Mouse (Mus musculus): Measurements from ENCODE around the gene Mast1. TPM values are rescaled to one million over a fixed set of nuclear protein-coding genes. Genes with fewer than 3 reads are reported as not detected.

Mast1 gene
- polyA plus RNA-seq, 1 experiment from 2014 or later = 0.09 TPM

DNA sequence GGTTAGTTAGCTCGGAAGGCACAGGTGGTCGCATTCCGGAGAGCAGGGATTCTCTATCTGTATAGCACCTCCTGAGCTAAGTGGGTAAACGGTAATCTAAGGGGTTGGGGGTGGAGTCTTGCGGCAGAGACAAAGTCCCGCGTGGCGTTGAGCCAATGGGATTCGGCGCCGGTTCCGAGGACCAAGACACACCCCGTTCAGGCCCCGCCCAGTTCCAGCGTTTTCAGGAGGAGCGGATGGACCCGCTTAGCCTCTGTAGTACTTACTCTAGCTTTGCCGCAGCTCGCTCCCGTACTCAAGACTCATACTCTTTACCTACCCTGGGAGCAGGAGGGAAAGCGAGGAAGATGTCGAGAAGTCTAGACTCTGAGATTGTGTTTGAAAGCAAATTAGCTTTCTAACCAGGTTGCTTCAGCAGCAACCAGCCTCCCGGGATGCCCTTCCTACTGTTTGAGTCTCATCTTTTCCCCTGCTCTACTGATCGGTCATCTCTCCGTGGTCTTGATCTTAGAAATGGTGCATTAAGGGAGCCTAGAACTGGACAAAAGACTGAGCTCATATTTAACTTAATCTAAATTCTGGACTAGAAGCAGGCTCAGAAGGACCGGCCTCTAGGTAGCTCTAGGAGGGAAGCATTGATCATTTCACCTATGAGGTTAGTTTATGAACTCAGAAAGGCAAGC is 7.5 kb upstream of the Mast1 start:
- no peaks in the 10 kb centered on the region for H3K36me3 ChIP-seq
- H3K9me3 ChIP-seq (replicated peaks) = no peaks in the 10 kb centered on the region
- peaks cover 94% of the 10 kb centered on the region for H3K27me3 ChIP-seq (ENCODE audit: low read depth, poor library complexity, severe bottlenecking)
- H3K4me1 ChIP-seq = peaks cover 18% of the 10 kb centered on the region
- peak overlapping the region; percentile 22 for H3K4me3 ChIP-seq
- H3K27ac ChIP-seq = no peak overlapping the region
- 2% methylated on average over 26 of the region's 26 CpGs for WGBS
- DNase-seq (ENCODE audit: low spot score) = peak; percentile 68

DNA sequence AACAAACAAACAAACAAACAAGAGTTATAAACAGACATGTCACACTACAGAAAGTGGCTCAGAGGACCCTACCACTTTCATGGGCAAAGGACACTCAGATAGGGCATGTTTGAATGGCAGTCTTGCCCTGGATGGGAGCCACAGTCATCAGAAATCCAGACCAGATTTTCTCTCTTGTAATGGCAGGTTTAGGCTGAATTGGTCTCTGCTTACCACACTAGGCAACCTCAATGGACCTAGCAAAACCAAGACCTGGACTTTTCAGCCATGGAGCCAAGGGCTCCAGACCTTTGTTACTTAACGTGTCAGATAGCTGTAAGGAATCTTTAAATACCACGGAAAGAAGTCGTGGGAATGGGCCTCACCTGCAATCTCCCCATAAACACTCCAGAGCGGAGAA is 6.5 kb upstream of the Mast1 start:
- DNase-seq (ENCODE audit: low spot score) = no peak
- H3K4me3 ChIP-seq = no peak overlapping the region
- H3K9me3 ChIP-seq (replicated peaks) = no peaks in the 10 kb centered on the region
- peaks cover 94% of the 10 kb centered on the region for H3K27me3 ChIP-seq (ENCODE audit: low read depth, poor library complexity, severe bottlenecking)
- H3K4me1 ChIP-seq = peaks cover 18% of the 10 kb centered on the region
- WGBS = 25% methylated on average over 4 of the region's 4 CpGs
- H3K27ac ChIP-seq = no peak overlapping the region
- no peaks in the 10 kb centered on the region for H3K36me3 ChIP-seq

DNA sequence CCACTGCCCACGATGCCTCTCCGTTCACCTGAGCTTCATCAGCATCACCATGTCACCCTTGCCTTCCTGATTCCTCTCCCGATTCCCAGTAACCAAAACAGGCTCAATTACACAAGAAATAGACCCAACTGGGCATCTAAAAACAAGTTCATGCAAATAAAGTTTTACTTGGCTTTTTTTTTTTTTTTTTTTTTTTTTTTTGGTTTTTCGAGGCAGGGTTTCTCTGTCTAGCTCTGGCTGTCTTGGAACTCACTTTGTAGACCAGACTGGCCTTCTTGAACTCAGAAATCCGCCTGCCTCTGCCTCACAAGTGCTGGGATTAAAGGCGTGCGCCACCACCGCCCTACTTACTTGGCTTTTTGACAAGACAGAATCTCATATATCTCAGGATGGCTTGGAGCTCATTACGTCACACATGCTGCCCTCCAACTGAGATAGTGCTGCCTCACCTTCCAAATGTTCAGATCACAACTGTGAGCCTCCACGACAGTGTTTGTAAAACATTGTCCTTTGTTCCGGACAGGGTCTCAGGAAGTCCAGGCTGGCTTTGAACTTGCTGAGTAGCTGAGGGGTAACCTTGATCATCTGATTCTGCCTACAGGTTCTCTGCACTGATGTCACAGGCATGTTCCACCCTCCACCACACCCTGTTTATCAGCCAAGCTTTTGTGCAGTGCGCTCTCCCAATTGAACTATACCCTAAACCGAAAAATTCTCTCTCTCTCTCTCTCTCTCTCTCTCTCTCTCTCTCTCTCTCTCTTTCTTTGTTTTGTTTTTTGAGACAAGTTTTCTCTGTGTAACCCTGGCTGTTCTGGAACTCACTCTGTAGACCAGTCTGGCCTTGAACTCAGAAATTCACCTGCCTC is 694 bp upstream of the Mast1 start:
- Histone ChIP-seq H3K27me3 (ENCODE audit: low read depth, poor library complexity, severe bottlenecking) (peaks cover 88% of the 10 kb centered on the region), H3K9me3 (replicated peaks) (no peaks in the 10 kb centered on the region), H3K4me3 (peak overlapping the region; percentile 55), H3K36me3 (no peaks in the 10 kb centered on the region), H3K27ac (no peak overlapping the region), H3K4me1 (peaks cover 30% of the 10 kb centered on the region)
- no peak for DNase-seq (ENCODE audit: low spot score)
- 67% methylated on average over 13 of the region's 13 CpGs for WGBS

DNA sequence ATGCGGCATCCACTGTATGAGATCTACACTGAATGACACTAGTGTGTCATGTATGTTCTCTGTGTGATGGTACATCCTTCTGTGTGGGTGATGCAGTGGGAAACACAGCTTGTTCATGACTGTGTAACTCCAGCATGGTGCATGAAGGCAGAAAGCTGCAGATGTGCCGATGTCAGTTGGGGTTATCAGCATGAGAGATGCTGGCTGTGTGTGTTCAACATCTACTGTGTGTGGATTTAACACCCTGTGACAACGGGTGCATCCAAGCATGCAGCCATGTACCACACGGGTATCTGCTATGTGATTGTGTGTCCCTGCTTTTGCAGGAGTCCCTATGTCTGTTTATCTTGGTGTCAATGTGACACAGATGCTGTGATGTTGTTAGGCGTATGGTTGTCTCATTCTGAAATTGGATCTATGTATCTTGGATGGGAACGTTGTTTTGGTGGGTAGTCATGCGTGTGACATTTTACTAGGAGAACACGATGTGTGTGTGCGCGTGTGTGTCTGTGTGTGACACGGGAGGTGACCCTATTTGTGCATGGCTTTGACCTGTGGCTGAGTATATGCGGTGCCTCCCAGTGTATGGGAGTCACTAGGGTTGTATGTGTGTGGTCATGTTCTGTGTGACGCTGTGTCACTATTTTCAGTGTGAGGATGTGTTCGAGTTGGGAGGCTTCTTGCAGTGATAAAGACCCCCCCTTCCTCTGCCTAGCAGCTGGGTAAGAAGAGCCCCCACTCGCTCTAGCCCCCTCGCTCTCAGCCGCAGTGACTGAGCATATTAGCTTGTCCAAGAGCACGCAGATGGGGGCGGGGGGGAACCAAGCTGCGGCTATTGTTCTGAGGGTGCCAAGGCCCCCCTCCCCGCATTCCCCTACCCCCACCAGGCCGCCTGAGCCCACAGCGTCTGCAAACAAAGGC is 858 bp downstream of the Mast1 start:
- Histone ChIP-seq H3K4me3 (peak overlapping the region; percentile 55), H3K27me3 (ENCODE audit: low read depth, poor library complexity, severe bottlenecking) (peaks cover 91% of the 10 kb centered on the region), H3K27ac (peak overlapping the region; percentile 26; the same call in 1 of the 2 replicates), H3K9me3 (replicated peaks) (no peaks in the 10 kb centered on the region), H3K4me1 (peaks cover 30% of the 10 kb centered on the region), H3K36me3 (no peaks in the 10 kb centered on the region)
- 26% methylated on average over 23 of the region's 23 CpGs for WGBS
- DNase-seq (ENCODE audit: low spot score) = no peak

DNA sequence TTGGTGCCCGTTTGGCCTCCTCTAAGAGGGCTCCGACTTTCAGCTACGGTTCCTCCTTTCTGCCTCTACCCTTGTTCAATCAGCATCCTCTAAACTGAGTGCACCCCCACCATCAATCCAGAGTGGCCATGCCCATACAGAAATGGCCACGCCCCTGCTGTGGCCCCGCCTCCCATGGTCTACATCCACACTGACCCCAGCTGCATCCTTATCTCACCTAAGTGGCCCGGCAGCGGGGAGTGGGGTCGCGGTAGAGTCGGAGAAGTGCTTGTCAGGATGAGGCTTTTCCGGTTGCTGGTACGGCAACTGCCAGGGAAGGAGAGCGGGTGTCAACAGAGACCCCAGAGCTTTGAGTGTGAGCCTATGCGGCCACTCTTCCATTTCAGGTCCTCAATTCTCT is 1.7 kb downstream of the Mast1 start:
- no peaks in the 10 kb centered on the region for H3K9me3 ChIP-seq (replicated peaks)
- peaks cover 30% of the 10 kb centered on the region for H3K4me1 ChIP-seq
- peaks cover 91% of the 10 kb centered on the region for H3K27me3 ChIP-seq (ENCODE audit: low read depth, poor library complexity, severe bottlenecking)
- peak overlapping the region; percentile 22; the same call in 1 of the 2 replicates for H3K4me3 ChIP-seq
- no peak for DNase-seq (ENCODE audit: low spot score)
- 5% methylated on average over 14 of the region's 14 CpGs for WGBS
- no peak overlapping the region for H3K27ac ChIP-seq
- H3K36me3 ChIP-seq = no peaks in the 10 kb centered on the region

DNA sequence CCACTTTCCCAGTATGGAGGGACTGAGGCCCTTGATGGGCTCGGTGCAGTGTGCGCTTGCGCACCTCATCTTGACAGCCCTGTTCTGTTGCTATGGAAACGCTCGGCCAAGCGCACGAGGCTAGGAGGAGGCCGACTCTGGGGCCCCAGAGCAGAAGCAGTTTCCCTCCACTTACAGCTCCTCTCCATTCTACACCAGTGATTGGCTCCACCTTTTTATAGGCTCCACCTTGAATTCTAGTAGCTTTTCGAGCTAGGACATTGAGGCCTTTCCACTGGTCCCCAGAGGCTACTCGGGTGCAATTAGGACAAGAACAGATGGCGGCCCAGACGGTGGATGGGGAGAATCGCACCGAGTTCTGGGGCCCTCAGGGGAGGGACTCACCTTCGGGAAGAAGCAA is 2.3 kb downstream of the Mast1 start:
- Histone ChIP-seq H3K27me3 (ENCODE audit: low read depth, poor library complexity, severe bottlenecking) (peaks cover 94% of the 10 kb centered on the region), H3K4me3 (peak overlapping the region; percentile 22), H3K36me3 (no peaks in the 10 kb centered on the region), H3K27ac (no peak overlapping the region), H3K4me1 (peaks cover 30% of the 10 kb centered on the region), H3K9me3 (replicated peaks) (no peaks in the 10 kb centered on the region)
- peak; percentile 70 for DNase-seq (ENCODE audit: low spot score)
- WGBS = under 1% methylated on average over 15 of the region's 15 CpGs

DNA sequence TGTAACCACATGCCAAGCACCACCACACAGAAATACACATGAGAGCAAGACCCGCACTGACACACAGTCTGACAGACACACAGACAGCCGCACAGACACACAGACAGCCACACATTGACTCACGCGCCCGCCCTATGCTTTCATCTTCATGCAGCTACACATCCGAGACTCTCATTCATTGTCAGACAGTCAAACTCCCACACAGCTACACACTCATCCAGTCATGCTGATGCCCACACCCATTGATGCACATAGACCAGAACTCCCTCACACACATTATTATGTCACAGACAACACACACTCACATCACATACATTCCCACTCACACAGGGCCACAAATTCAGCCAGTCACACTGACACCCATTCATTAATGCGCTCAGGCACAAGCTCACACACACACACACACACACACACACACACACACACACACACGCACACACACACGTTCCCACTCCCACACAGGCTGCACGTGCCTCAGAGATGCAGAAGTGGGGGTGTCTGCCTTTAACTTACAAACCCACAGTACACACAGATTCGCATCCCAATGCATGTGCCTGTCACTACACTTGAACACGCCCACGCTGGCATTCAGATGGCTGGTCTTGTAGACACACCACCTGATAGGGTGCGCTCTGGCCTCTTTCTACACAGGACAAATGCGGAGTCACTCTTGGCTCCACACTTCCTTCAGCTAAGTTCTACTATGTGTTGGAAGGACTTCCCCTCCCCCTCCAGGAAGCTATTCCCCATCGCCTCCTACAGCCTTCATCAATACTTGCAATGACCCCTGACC is 3.2 kb downstream of the Mast1 start:
- peaks cover 94% of the 10 kb centered on the region for H3K27me3 ChIP-seq (ENCODE audit: low read depth, poor library complexity, severe bottlenecking)
- peaks cover 34% of the 10 kb centered on the region for H3K4me1 ChIP-seq
- H3K36me3 ChIP-seq = no peaks in the 10 kb centered on the region
- no peak for DNase-seq (ENCODE audit: low spot score)
- H3K9me3 ChIP-seq (replicated peaks) = no peaks in the 10 kb centered on the region
- no peak overlapping the region for H3K27ac ChIP-seq
- no peak overlapping the region for H3K4me3 ChIP-seq
- WGBS = 83% methylated on average over 16 of the region's 16 CpGs

DNA sequence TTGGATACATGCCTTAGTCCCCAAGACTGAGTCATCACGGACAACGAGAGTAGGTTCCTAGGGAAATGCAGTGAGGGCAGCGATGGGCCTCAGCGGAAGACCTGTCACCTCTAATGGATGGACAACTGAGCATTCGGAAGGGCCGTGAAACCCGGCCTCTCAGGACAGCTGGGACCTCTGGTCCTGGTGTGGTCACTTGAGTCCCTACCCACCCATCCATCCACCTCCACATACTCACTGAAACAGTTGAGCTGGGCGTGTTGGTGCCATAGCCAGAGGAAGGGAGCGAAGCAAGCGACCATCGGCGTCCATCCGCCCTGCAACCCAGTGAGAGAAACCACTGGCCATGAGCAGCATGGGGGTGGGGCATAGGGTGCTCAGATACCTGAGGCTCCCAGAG is 6.6 kb downstream of the Mast1 start:
- WGBS = 86% methylated on average over 13 of the region's 13 CpGs
- H3K27me3 ChIP-seq (ENCODE audit: low read depth, poor library complexity, severe bottlenecking) = peaks cover 82% of the 10 kb centered on the region
- DNase-seq (ENCODE audit: low spot score) = no peak
- H3K4me1 ChIP-seq = peaks cover 28% of the 10 kb centered on the region
- H3K9me3 ChIP-seq (replicated peaks) = no peaks in the 10 kb centered on the region
- H3K27ac ChIP-seq = no peak overlapping the region
- no peak overlapping the region for H3K4me3 ChIP-seq
- no peaks in the 10 kb centered on the region for H3K36me3 ChIP-seq

DNA sequence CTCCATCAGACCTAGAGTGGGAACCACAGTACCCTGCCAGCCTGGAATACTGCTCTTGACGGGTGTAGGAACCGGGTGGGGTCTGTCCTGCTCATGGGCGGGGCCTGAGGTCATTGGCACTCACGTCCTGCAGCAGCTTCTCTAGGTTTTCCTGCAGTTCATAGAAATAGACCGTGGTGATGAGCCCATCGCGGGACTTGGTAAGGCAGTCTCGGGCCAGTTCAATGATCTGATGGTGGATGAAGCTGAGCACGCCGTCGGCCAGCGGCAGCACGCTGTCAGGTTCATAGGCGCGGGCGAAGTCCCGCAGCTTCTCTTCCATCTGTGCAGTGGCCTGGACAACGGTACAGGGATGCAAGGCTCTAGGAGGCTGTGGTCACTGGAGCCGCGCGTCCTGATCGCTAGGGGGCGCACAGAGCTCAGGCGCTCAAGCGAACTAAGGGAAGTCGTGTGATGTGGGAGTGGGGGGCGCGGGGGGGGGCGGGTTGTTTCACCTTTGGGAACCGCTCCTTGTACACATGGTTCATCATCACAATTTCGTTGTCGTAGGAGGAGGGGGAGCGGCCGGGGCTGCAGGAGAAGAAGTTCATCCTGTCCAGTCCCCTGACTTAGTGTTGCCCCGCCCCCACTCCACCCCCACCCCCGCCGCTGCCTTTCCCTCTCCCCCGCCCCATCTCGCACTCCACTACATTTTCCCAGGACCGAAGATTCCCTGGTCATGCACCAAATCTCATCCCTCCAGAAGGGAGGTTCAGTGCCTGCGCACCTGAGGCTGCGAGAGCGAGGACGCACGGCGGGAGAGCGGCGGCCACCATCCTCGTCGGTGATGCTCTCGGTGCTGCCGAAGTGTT is 8.5 kb downstream of the Mast1 start:
- Histone ChIP-seq H3K36me3 (no peaks in the 10 kb centered on the region), H3K27ac (no peak overlapping the region), H3K9me3 (replicated peaks) (no peaks in the 10 kb centered on the region), H3K27me3 (ENCODE audit: low read depth, poor library complexity, severe bottlenecking) (peaks cover 77% of the 10 kb centered on the region), H3K4me1 (peaks cover 11% of the 10 kb centered on the region), H3K4me3 (peak overlapping the region; percentile 51)
- DNase-seq (ENCODE audit: low spot score) = peak; percentile 85
- 4% methylated on average over 48 of the region's 52 CpGs for WGBS

DNA sequence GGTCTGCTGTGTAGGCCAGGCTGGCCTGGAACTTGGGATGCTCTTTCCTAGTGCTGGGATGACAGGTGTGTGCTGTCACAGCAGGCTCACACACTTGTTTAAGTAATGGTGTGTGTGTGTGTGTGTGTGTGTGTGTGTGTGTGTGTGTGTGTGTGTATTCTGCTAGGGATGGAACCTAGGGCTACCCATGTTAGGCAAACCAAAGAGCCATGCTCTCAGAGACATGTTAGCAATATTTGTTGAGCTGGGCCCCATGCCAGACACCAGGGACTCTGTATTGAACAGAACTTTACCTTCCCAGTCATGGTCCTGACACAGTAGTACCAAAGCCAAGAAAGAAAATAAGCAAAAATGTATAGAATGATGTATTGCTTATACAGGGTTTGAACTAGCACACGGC is 9.6 kb downstream of the Mast1 start:
- WGBS = 88% methylated on average over 1 of the region's 1 CpGs
- Histone ChIP-seq H3K27me3 (ENCODE audit: low read depth, poor library complexity, severe bottlenecking) (peaks cover 74% of the 10 kb centered on the region), H3K9me3 (replicated peaks) (no peaks in the 10 kb centered on the region), H3K4me3 (no peak overlapping the region), H3K4me1 (peaks cover 11% of the 10 kb centered on the region), H3K27ac (no peak overlapping the region), H3K36me3 (no peaks in the 10 kb centered on the region)
- no peak for DNase-seq (ENCODE audit: low spot score)

DNA sequence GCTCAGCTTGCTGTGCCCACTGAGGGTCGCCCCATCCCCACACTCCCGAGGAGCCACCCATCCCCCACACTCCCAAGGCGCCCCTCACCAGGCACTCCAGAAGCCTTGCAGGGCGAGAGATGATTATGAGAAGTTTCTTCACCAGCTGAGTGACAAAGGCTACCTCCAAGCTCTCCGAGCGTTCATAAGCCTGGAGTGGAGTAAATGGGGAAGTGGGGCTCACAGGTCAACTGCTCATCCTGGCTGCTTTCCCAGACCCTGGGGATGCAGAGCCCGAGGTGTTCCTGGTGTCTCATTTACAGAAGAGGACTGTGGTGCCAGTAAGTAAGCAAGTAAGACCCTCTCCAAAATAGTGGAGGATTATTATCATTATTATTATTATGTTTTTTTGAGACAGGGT is 11.6 kb downstream of the Mast1 start:
- no peak for DNase-seq (ENCODE audit: low spot score)
- Histone ChIP-seq H3K4me1 (peaks cover 11% of the 10 kb centered on the region), H3K9me3 (replicated peaks) (no peaks in the 10 kb centered on the region), H3K4me3 (no peak overlapping the region), H3K36me3 (no peaks in the 10 kb centered on the region), H3K27ac (no peak overlapping the region), H3K27me3 (ENCODE audit: low read depth, poor library complexity, severe bottlenecking) (peaks cover 64% of the 10 kb centered on the region)
- WGBS = 71% methylated on average over 7 of the region's 7 CpGs
